ENCODE assay signal across 9 mouse cellular contexts in the genomic region with DNA sequence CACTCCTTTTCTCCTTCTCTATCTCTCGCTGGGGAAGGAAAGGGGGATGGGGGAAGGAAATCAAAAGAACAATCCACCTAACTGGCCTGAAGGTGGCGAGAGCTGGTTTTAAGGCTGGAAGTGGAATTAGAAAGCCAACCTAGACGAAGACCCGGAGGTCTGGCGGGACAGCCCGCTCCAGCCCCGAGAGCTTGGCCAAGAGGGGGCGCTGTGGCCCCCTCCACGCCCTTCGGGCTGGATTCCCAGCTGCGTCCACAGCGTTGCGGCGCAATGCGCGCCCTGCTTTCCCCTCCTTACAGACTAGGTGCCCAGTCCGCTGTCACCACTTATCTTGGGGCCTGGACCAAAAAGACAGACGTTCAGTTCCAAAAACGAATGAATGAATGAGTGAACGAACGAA. TPM values are rescaled to one million over a fixed set of nuclear protein-coding genes. Genes with fewer than 3 reads are reported as not detected.
A peak's percentile ranks its signal among the peaks of the same experiment; 100 is the strongest.
DNase-seq lines count a peak whose midpoint lies in the region; ATAC-seq and TF ChIP-seq lines count a peak whose summit lies in the region.
"Had no signal": no experiment of that assay in that cellular context is flagged by ENCODE, and none has a peak within 500 bp of the region (broad histone marks: within the 10 kb centered on the region; RNA-seq: fewer than 3 reads in every experiment).

No protein-coding gene starts in this region.

- no peak overlapping the region for H3K9ac ChIP-seq in lung, postnatal 0 days (replicated peaks; ENCODE audit: low read depth)
- H3K9ac ChIP-seq in forebrain, embryonic 15.5 days (replicated peaks) = peak overlapping the region; percentile 76
- H3K9ac ChIP-seq in intestine, embryonic 16.5 days (ENCODE audit: low read depth, low read length) = no peak overlapping the region
- no peak overlapping the region for H3K9ac ChIP-seq in liver, postnatal 0 days (replicated peaks)
- H3K9ac ChIP-seq: liver, embryonic 15.5 days had no signal

- H3K4me2 ChIP-seq in lung, postnatal 0 days (replicated peaks; ENCODE audit: low read depth, low read length) = 0 out of 2 replicates have a peak overlapping the region, but pooled peaks have one; percentile 5
- H3K4me2 ChIP-seq in forebrain, embryonic 15.5 days (replicated peaks) = peak overlapping the region; percentile 98
- peak overlapping the region; percentile 84; the same call in 1 of the 2 replicates for H3K4me2 ChIP-seq in intestine, embryonic 16.5 days (ENCODE audit: low read depth, low read length)
- H3K4me2 ChIP-seq in liver, postnatal 0 days (ENCODE audit: low read depth, low read length) = no peak overlapping the region

- TF ChIP-seq POLR2A in cerebellum, adult 2 months (IDR thresholded peaks at IDR 0.05; ENCODE audit: borderline replicate concordance, insufficient read depth, low read length) = peak; percentile 56; the same call in 1 of the 2 replicates
- no peak for TF ChIP-seq POLR2A in small intestine, adult 2 months (IDR thresholded peaks at IDR 0.05; ENCODE audit: low read depth, low read length)

- H3K4me1 ChIP-seq in lung, postnatal 0 days (ENCODE audit: insufficient read depth, low read depth, low read length) = no peaks in the 10 kb centered on the region
- peaks cover 11% of the 10 kb centered on the region; the same call in 1 of the 2 replicates for H3K4me1 ChIP-seq in cerebellum, adult 2 months (ENCODE audit: control insufficient read depth, insufficient read depth, low read length)
- peaks cover 23% of the 10 kb centered on the region for H3K4me1 ChIP-seq in forebrain, embryonic 15.5 days
- H3K4me1 ChIP-seq in intestine, embryonic 16.5 days (ENCODE audit: control insufficient read depth, insufficient read depth, low read length) = peaks cover 18% of the 10 kb centered on the region; the same call in 1 of the 2 replicates
- H3K4me1 ChIP-seq in liver, postnatal 0 days (ENCODE audit: insufficient read depth) = peaks cover 3% of the 10 kb centered on the region; the same call in 1 of the 2 replicates
- H3K4me1 ChIP-seq in small intestine, adult 2 months (ENCODE audit: control insufficient read depth, insufficient read depth, insufficient read length, low read length) = no peaks in the 10 kb centered on the region

- no peak for ATAC-seq in lung, postnatal 0 days
- peak; percentile 24; the same call in 1 of the 2 replicates for ATAC-seq in forebrain, embryonic 15.5 days (replicated peaks)
- ATAC-seq in intestine, embryonic 16.5 days = no peak
- no peak for ATAC-seq in liver, postnatal 0 days

- H3K27me3 ChIP-seq in lung, postnatal 0 days (replicated peaks; ENCODE audit: insufficient read depth, low read length) = peaks cover 43% of the 10 kb centered on the region
- no peaks in the 10 kb centered on the region for H3K27me3 ChIP-seq in cerebellum, adult 2 months (ENCODE audit: control insufficient read depth, insufficient read depth, low read length)
- H3K27me3 ChIP-seq in forebrain, embryonic 15.5 days = peaks cover 58% of the 10 kb centered on the region
- H3K27me3 ChIP-seq in intestine, embryonic 16.5 days (replicated peaks; ENCODE audit: control insufficient read depth, insufficient read depth, low read length) = peaks cover 67% of the 10 kb centered on the region
- H3K27me3 ChIP-seq in liver, postnatal 0 days (ENCODE audit: insufficient read depth, low read length) = peaks cover 69% of the 10 kb centered on the region
- H3K27me3 ChIP-seq in small intestine, adult 2 months (ENCODE audit: control insufficient read depth, insufficient read depth, low read length) = peaks cover 22% of the 10 kb centered on the region

- peak; percentile 7 for DNase-seq in lung, postnatal 0 days (ENCODE audit: low spot score)
- DNase-seq in lung, postnatal 25 days (ENCODE audit: low spot score) = no peak
- DNase-seq in cerebellum, adult 2 months = peak; percentile 93 to 94
- peak; percentile 15 for DNase-seq in liver, postnatal 0 days
- no peak for DNase-seq in spleen, postnatal 36 days (ENCODE audit: low spot score in 2 of 2)

- H3K4me3 ChIP-seq in lung, postnatal 0 days (ENCODE audit: low read depth, low read length) = no peak overlapping the region
- peak overlapping the region; percentile 97 for H3K4me3 ChIP-seq in cerebellum, adult 2 months (replicated peaks; ENCODE audit: insufficient read depth, low read depth, low read length)
- peak overlapping the region; percentile 77 for H3K4me3 ChIP-seq in forebrain, embryonic 15.5 days
- H3K4me3 ChIP-seq in intestine, embryonic 16.5 days (ENCODE audit: low read length) = peak overlapping the region; percentile 52
- H3K4me3 ChIP-seq in liver, postnatal 0 days (ENCODE audit: low read depth, low read length) = no peak overlapping the region
- H3K4me3 ChIP-seq in small intestine, adult 2 months (ENCODE audit: low read depth, low read length) = no peak overlapping the region

- TF ChIP-seq CTCF in lung, postnatal 0 days (IDR thresholded peaks at IDR 0.05) = no peak; the same call in 1 of the 2 replicates
- TF ChIP-seq CTCF in cerebellum, adult 2 months (IDR thresholded peaks at IDR 0.05; ENCODE audit: borderline replicate concordance, insufficient read depth, low read depth, low read length) = peak; percentile 81
- TF ChIP-seq CTCF in liver, postnatal 0 days (IDR thresholded peaks at IDR 0.05; ENCODE audit: low read depth) = peak; percentile 31
- TF ChIP-seq CTCF in small intestine, adult 2 months (IDR thresholded peaks at IDR 0.05; ENCODE audit: extremely low read depth, insufficient read length, insufficient replicate concordance, low read depth, low read length) = peak; percentile 16; the same call in 1 of the 2 replicates

- no peaks in the 10 kb centered on the region for H3K36me3 ChIP-seq in lung, postnatal 0 days (ENCODE audit: insufficient read depth, low read length)
- no peaks in the 10 kb centered on the region for H3K36me3 ChIP-seq in forebrain, embryonic 15.5 days
- no peaks in the 10 kb centered on the region for H3K36me3 ChIP-seq in intestine, embryonic 16.5 days (ENCODE audit: control insufficient read depth, insufficient read depth, low read length)
- H3K36me3 ChIP-seq in liver, postnatal 0 days (replicated peaks; ENCODE audit: insufficient read depth, low read length) = no peaks in the 10 kb centered on the region
- no peaks in the 10 kb centered on the region for H3K36me3 ChIP-seq in small intestine, adult 2 months (ENCODE audit: control insufficient read depth, insufficient read depth, low read length)
- H3K36me3 ChIP-seq: liver, embryonic 15.5 days had no signal

- no peak overlapping the region for H3K27ac ChIP-seq in lung, postnatal 0 days (ENCODE audit: low read length)
- peak overlapping the region; percentile 73 for H3K27ac ChIP-seq in cerebellum, adult 2 months (ENCODE audit: insufficient read depth, low read length)
- no peak overlapping the region for H3K27ac ChIP-seq in forebrain, embryonic 15.5 days (replicated peaks)
- H3K27ac ChIP-seq in intestine, embryonic 16.5 days (ENCODE audit: low read length) = no peak overlapping the region
- no peak overlapping the region for H3K27ac ChIP-seq in liver, postnatal 0 days (ENCODE audit: low read depth)
- H3K27ac ChIP-seq in small intestine, adult 2 months (ENCODE audit: insufficient read depth, low read depth, low read length) = no peak overlapping the region
- H3K27ac ChIP-seq: liver, embryonic 15.5 days had no signal

- no peak for TF ChIP-seq EP300 in lung, postnatal 0 days (IDR thresholded peaks at IDR 0.05)
- no peak for TF ChIP-seq EP300 in liver, postnatal 0 days (IDR thresholded peaks at IDR 0.05; ENCODE audit: low read depth)

- no peaks in the 10 kb centered on the region for H3K9me3 ChIP-seq in lung, postnatal 0 days (ENCODE audit: low read length)
- no peaks in the 10 kb centered on the region for H3K9me3 ChIP-seq in forebrain, embryonic 15.5 days
- no peaks in the 10 kb centered on the region for H3K9me3 ChIP-seq in intestine, embryonic 16.5 days (ENCODE audit: control insufficient read depth, low read length)
- H3K9me3 ChIP-seq in liver, postnatal 0 days (ENCODE audit: low read length) = no peaks in the 10 kb centered on the region
- H3K9me3 ChIP-seq: liver, embryonic 15.5 days had no signal

- WGBS in lung, postnatal 0 days = under 1% methylated on average over 21 of the region's 21 CpGs
- under 1% methylated on average over 21 of the region's 21 CpGs for WGBS in cerebellum, adult 2 months
- 2% methylated on average over 21 of the region's 21 CpGs for WGBS in forebrain, embryonic 15.5 days
- WGBS in intestine, embryonic 16.5 days = under 1% methylated on average over 21 of the region's 21 CpGs
- WGBS in liver, postnatal 0 days (ENCODE audit: insufficient replicate concordance) = 2% methylated on average over 21 of the region's 21 CpGs
- WGBS in small intestine, adult 2 months = 4% methylated on average over 21 of the region's 21 CpGs

RNA-seq across cellular contexts. Expression of a gene that starts 0.9 kb away (rescaled TPM):
- polyA plus RNA-seq in lung, postnatal 0 days (2015; fragmentation: Nextera tagmentation; extraction: Ambion mirVana) = not detected in 2 replicates
- 63.0 and 63.4 TPM in 2 replicates for polyA plus RNA-seq in cerebellum, adult 2 months (2012; rRNA removed)
- 4.1 and 4.2 TPM in 2 replicates for polyA plus RNA-seq in forebrain, embryonic 15.5 days (2015; fragmentation: Nextera tagmentation; extraction: Ambion mirVana)
- 0.12 TPM in 1 of 2 replicates, not detected in the other for polyA plus RNA-seq in intestine, embryonic 16.5 days (2015; fragmentation: Nextera tagmentation; extraction: Ambion mirVana)
- polyA plus RNA-seq in liver, postnatal 0 days (2015; fragmentation: Nextera tagmentation; extraction: Ambion mirVana) = not detected in 2 replicates
- not detected in 2 replicates for polyA plus RNA-seq in small intestine, adult 2 months (2012; rRNA removed)
- polyA plus RNA-seq: liver, embryonic 15.5 days had no signal

RNA-seq across cellular contexts. Expression of a gene that starts 54.4 kb away (rescaled TPM):
- polyA plus RNA-seq in lung, postnatal 0 days (2015; fragmentation: Nextera tagmentation; extraction: Ambion mirVana) = not detected in 2 replicates
- not detected in 2 replicates for polyA plus RNA-seq in cerebellum, adult 2 months (2012; rRNA removed)
- not detected in 2 replicates for polyA plus RNA-seq in forebrain, embryonic 15.5 days (2015; fragmentation: Nextera tagmentation; extraction: Ambion mirVana)
- not detected in 2 replicates for polyA plus RNA-seq in intestine, embryonic 16.5 days (2015; fragmentation: Nextera tagmentation; extraction: Ambion mirVana)
- not detected in 2 replicates for polyA plus RNA-seq in liver, postnatal 0 days (2015; fragmentation: Nextera tagmentation; extraction: Ambion mirVana)
- polyA plus RNA-seq in small intestine, adult 2 months (2012; rRNA removed) = not detected in 2 replicates
- polyA plus RNA-seq: liver, embryonic 15.5 days had no signal

Comparison
In these comparisons a context has a peak if more than half of its experiments do, and no peak if none do; other contexts are left out.
1. DNase-seq: peak in lung, postnatal 0 days (single experiment), cerebellum, adult 2 months (2 of 2) and liver, postnatal 0 days (single experiment); none in lung, postnatal 25 days (single experiment) and spleen, postnatal 36 days (0 of 2).
2. H3K4me3 ChIP-seq: peak in cerebellum, adult 2 months (single experiment), forebrain, embryonic 15.5 days (single experiment) and intestine, embryonic 16.5 days (single experiment); none in lung, postnatal 0 days (single experiment), liver, postnatal 0 days (single experiment) and small intestine, adult 2 months (single experiment).
3. RNA of a gene that starts 0.9 kb away (polyA plus RNA-seq): 63.0 to 63.4 TPM in cerebellum, adult 2 months; 4.1 to 4.2 TPM in forebrain, embryonic 15.5 days, 0.12 TPM in intestine, embryonic 16.5 days, not detected in small intestine, adult 2 months, not detected in lung, postnatal 0 days and not detected in liver, postnatal 0 days; every median in the first group is over 10 times any median in the second.